Mouse (Mus musculus) embryonic fibroblast, embryonic 13.5 days (primary cell): ENCODE results near the gene Slc22a6. TPM values are rescaled to one million over a fixed set of nuclear protein-coding genes. Genes with fewer than 3 reads are reported as not detected.

ENCODE experiments used
- H3K27ac ChIP-seq: 2 replicates; pipeline ENCODE4 v1.5.1; 2012; ENCODE audit warnings: low read length, control low read depth, inconsistent platforms; ENCODE audit not compliant: insufficient read depth
- H3K4me1 ChIP-seq: 2 replicates; pipeline ENCODE4 v1.6.1; 2011; ENCODE audit warnings: low read length; ENCODE audit not compliant: control insufficient read depth, insufficient read depth
- H3K4me3 ChIP-seq: 2 replicates; pipeline ENCODE4 v1.5.1; 2011; ENCODE audit warnings: mild to moderate bottlenecking, control low read depth, low read length; ENCODE audit not compliant: insufficient read depth
- CTCF ChIP-seq: IDR thresholded peaks from 2 replicates; pipeline ENCODE4 v1.5.1; 2011; ENCODE audit warnings: mild to moderate bottlenecking, control low read depth, low read length, moderate library complexity, borderline replicate concordance; ENCODE audit not compliant: insufficient read depth
- POLR2A ChIP-seq: IDR thresholded peaks from 2 replicates; pipeline ENCODE4 v1.6.1; 2011; ENCODE audit warnings: low read depth, mild to moderate bottlenecking, control low read depth, low read length, moderate library complexity
- polyA plus RNA-seq: library from polyadenylated mRNA; stranded (reverse); fragments of >200 nt; gene quantifications from 2 replicates; pipeline ENCODE4 v1.2.4, GENCODE M21; 2011; ENCODE audit warnings: low read depth; ENCODE audit not compliant: missing spikeins, insufficient read length

Gene Slc22a6
- polyA plus RNA-seq, 1 experiment = not detected

GRCm38 (mm10) chr19:8604536-8605240 is 13.2 kb upstream of the Slc22a6 start:
- Histone ChIP-seq H3K4me1 (no peaks in the 10 kb centered on the region), H3K4me3 (no peak overlapping the region), H3K27ac (no peak overlapping the region)
- no peak for TF ChIP-seq POLR2A
- no peak for TF ChIP-seq CTCF

DNA sequence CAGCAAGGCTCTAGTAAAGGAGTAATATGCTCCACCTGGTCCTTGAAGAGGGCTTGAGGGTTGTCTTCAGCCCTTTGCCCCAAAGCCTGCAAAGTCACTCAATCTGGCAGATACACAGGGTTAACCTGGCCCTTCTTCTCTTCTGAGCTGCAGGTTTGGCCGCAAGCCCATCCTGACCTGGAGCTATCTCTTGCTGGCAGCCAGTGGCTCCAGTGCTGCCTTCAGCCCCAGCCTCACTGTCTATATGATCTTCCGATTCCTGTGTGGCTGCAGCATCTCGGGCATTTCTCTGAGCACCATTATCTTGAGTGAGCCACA is 12.6 kb upstream of the Slc22a6 start:
- TF ChIP-seq POLR2A (no peak), CTCF (no peak)
- Histone ChIP-seq H3K4me3 (no peak overlapping the region), H3K4me1 (no peaks in the 10 kb centered on the region), H3K27ac (no peak overlapping the region)

DNA sequence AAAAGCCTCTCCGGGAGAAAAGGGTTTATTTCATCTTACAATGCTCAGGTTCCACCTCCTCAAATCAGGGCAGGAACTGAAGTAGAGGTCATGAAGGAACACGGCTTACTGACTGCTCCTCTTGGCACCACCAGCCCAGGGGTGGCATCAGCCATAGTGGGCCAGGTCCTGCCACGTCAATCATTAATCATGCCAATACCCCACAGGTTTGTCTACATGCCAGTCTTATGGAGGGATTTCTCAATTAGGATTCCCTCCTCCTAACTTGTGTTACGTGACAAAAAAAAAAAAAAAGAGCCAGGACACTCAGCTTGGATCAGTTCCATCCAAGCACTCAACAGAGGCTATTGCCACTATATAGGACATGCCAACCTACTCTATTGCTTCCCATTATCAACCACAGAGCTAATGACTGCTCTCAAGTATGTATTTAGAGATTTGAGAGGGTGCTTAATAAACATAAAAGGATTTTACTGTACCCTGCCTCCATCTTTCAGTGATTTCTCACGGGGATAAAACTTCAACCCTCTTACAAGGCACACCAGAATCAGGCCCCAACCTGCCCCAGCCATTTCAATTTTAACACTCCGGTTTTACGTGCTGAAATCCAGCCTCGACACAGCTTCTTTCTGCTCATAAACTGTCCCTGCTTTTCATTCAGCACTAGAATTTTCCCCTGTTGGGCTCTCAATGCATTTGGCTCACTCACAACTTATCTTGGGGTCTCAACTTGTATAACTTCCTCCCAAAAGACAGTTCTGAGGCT is 6.3 kb upstream of the Slc22a6 start:
- Histone ChIP-seq H3K4me1 (no peaks in the 10 kb centered on the region), H3K4me3 (no peak overlapping the region), H3K27ac (no peak overlapping the region)
- no peak for TF ChIP-seq POLR2A
- no peak for TF ChIP-seq CTCF

GRCm38 (mm10) chr19:8613111-8613510 is 4.7 kb upstream of the Slc22a6 start:
- Histone ChIP-seq H3K4me3 (no peak overlapping the region), H3K27ac (no peak overlapping the region), H3K4me1 (no peaks in the 10 kb centered on the region)
- TF ChIP-seq CTCF (no peak), POLR2A (no peak)

DNA sequence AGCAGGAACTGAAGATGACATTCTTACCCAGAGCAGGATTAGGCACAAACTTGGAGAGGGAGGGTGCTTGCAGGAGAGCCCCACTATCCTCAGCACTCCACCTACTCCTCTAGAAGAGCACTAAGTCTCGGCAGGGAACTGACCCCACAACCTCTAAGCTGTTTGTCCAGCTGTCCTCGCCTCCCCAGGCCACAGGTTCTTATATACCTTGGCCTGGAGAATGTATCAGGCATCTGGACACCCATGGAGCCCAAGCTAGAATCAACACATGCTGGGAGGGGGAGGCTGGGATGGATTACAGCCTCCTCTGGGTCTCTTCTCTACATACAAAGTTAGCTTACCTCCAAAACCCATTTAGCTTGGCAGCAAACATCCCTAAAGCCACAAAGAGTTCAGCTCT is 3.5 kb upstream of the Slc22a6 start:
- Histone ChIP-seq H3K4me1 (no peaks in the 10 kb centered on the region), H3K4me3 (no peak overlapping the region), H3K27ac (no peak overlapping the region)
- TF ChIP-seq CTCF (no peak), POLR2A (no peak)

- H3K27ac ChIP-seq = no peak overlapping the region
- no peak overlapping the region for H3K4me3 ChIP-seq
- TF ChIP-seq CTCF (no peak), POLR2A (no peak)
- no peaks in the 10 kb centered on the region for H3K4me1 ChIP-seq
Observed at GRCm38 (mm10) chr19:8616314-8616713, 1.5 kb upstream of the Slc22a6 start.

DNA sequence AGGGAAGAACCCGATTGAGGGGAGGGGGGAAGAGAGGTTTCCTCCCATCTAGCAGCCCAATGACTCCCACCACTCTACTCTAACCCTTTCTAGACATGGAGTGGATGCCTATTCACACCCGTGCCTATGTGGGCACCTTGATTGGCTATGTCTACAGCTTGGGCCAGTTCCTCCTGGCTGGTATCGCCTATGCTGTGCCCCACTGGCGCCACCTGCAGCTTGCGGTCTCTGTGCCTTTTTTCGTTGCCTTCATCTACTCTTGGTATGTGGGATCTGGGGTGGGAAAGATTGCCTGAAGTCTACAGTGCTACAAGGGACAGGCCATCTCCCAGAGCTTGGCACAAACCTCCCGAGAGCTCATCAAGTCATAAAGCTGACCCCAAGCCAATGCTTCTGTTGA is 3.3 kb downstream of the Slc22a6 start:
- TF ChIP-seq CTCF (0 out of 2 replicates have a peak, but pooled peaks have one; percentile 4), POLR2A (no peak)
- Histone ChIP-seq H3K4me1 (no peaks in the 10 kb centered on the region), H3K27ac (no peak overlapping the region), H3K4me3 (no peak overlapping the region)

DNA sequence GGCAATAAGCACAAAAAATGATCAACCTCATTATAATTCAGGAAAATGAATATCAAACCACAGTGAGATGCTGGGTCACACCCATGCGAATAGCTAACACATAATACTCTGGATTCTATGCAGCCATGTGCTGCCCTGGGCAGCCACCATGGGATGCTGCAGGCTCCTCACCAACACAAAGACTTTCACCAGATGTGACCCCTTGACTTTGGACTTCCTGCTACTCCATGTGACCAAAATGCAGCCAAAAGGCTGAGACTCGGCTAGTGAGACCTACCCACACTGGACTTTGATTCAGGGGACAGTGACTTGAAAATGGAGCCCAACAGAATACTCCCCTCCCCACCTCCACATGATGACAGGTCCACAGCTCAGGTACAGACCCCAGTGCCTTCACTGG is 12.4 kb downstream of the Slc22a6 start:
- H3K4me3 ChIP-seq = no peak overlapping the region
- peaks cover 6% of the 10 kb centered on the region; the same call in 1 of the 2 replicates for H3K4me1 ChIP-seq
- TF ChIP-seq CTCF (no peak), POLR2A (no peak)
- H3K27ac ChIP-seq = no peak overlapping the region

DNA sequence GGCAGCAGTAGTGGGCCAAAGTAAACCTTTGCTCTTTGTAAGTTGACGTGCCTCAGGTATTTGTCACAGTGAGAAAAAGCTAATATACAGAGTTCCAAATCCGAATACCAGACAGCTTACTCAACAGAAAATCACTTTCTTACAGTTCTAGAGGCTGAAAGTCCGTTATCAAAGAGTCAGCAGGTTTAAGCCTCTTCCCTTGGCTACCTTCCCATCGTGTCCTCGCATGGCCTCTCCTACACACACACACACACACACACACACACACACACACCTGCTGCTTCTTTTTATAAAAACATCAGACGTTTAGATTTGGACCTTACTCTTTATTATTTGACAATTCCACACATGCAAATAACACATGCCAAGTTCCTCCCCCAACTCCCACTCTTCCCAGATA is 13.0 kb downstream of the Slc22a6 start:
- no peak for TF ChIP-seq POLR2A
- TF ChIP-seq CTCF = no peak
- no peak overlapping the region for H3K27ac ChIP-seq
- H3K4me3 ChIP-seq = no peak overlapping the region
- peaks cover 6% of the 10 kb centered on the region; the same call in 1 of the 2 replicates for H3K4me1 ChIP-seq

DNA sequence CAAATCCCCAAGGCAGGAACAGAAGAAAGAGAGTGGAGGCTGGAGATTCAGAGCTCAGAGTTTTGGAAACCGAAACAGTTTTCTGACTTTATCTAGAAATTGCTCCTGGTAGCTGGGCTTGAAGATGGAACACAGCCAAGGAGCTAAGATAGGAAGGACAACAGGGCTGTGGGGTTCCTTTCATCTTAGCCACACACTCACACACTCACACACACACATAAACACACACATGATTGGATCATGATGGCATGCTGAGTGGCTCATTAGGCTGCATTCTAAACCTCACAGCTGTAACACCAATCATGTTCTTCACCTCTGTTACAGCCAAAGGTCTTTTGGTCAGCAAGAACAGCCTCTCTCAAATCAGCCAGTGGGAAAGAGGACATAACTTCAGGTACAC is 14.2 kb downstream of the Slc22a6 start:
- Histone ChIP-seq H3K4me1 (peaks cover 6% of the 10 kb centered on the region; the same call in 1 of the 2 replicates), H3K4me3 (no peak overlapping the region)
- TF ChIP-seq POLR2A (no peak), CTCF (no peak)

GRCm38 (mm10) chr19:8642086-8642485 is 24.2 kb downstream of the Slc22a6 start:
- no peak overlapping the region for H3K4me3 ChIP-seq
- no peak for TF ChIP-seq POLR2A
- no peak for TF ChIP-seq CTCF
- H3K4me1 ChIP-seq = peaks cover 7% of the 10 kb centered on the region; the same call in 1 of the 2 replicates
- H3K27ac ChIP-seq = no peak overlapping the region

More for the DNA sequence above, 14.2 kb downstream of the Slc22a6 start:
- H3K27ac ChIP-seq = no peak overlapping the region
